Mouse (Mus musculus) heart, postnatal 0 days (tissue): ENCODE measurements around the gene Gtf2b. TPM values are rescaled to one million over a fixed set of nuclear protein-coding genes. Genes with fewer than 3 reads are reported as not detected.

Experiments used
- ATAC-seq: fragments of 200-750 bp; cut with Nextera tagmentation; 2 replicates; pipeline ENCODE4 v1.8.0; 2017; ENCODE audit warnings: low read depth, moderate number of reproducible peaks, moderate library complexity; ENCODE audit not compliant: insufficient read depth
- DNase-seq: peaks from one replicate; pipeline ENCODE4 v3.0.0-alpha.2; 2016; ENCODE audit warnings: low spot score
- H3K27ac ChIP-seq: fragments of 300-500 bp; sonication (generic); 2 replicates; pipeline ENCODE4 v1.5.1; 2014; ENCODE audit warnings: low read depth, mild to moderate bottlenecking
- H3K27me3 ChIP-seq: fragments of 300-500 bp; sonication (generic); 2 replicates; pipeline ENCODE4 v1.6.1; 2014; ENCODE audit warnings: low read length, mixed read lengths; ENCODE audit not compliant: control insufficient read depth, insufficient read depth
- H3K36me3 ChIP-seq: fragments of 300-500 bp; sonication (generic); replicated peaks from 2 replicates; pipeline ENCODE4 v1.6.1; 2014; ENCODE audit warnings: low read length, mixed read lengths; ENCODE audit not compliant: control insufficient read depth, insufficient read depth
- H3K4me1 ChIP-seq: fragments of 300-500 bp; sonication (generic); 2 replicates; pipeline ENCODE4 v1.6.1; 2014; ENCODE audit warnings: antibody characterized with exemption; ENCODE audit not compliant: control insufficient read depth, insufficient read depth
- H3K4me2 ChIP-seq: fragments of 300-500 bp; sonication (generic); 2 replicates; pipeline ENCODE4 v1.6.1; 2014; ENCODE audit warnings: low read depth, mild to moderate bottlenecking, low read length, moderate library complexity
- H3K4me3 ChIP-seq: fragments of 300-500 bp; sonication (generic); 2 replicates; pipeline ENCODE4 v1.5.1; 2014; ENCODE audit warnings: low read depth, low read length
- H3K9ac ChIP-seq: fragments of 300-500 bp; sonication (generic); replicated peaks from 2 replicates; pipeline ENCODE4 v1.6.1; 2014; ENCODE audit warnings: low read depth, low read length, mixed read lengths
- H3K9me3 ChIP-seq: fragments of 300-500 bp; sonication (generic); replicated peaks from 2 replicates; pipeline ENCODE4 v1.6.1; 2016; ENCODE audit warnings: low read length; ENCODE audit not compliant: control insufficient read depth
- CTCF ChIP-seq: IDR thresholded peaks from 2 replicates; pipeline ENCODE4 v1.5.1; 2016; ENCODE audit warnings: antibody characterized with exemption, control low read depth, low read depth
- EP300 ChIP-seq: IDR thresholded peaks from 2 replicates; pipeline ENCODE4 v1.6.1; 2016; ENCODE audit warnings: antibody characterized with exemption, low read depth
- WGBS: fragments of 180-500 bp; shearing (Covaris S2); extraction: QIAGEN DNeasy Blood & Tissue Kit; methylation state at CpG from one replicate; pipeline ENCODE4 v1.1.7; 2014; 5-methylcytosine and 5-hydroxymethylcytosine counted together
- polyA plus RNA-seq: library from polyadenylated mRNA; unstranded; fragments of >200 nt; fragmentation: Nextera tagmentation; extraction: Ambion mirVana; gene quantifications from 2 replicates; pipeline ENCODE4 v1.2.1, GENCODE M21; 2015
- total RNA-seq: library from RNA; depleted of rRNA; stranded (reverse); fragments of >200 nt; gene quantifications from 2 replicates; pipeline ENCODE4 v1.2.3, GENCODE M21; 2014; ENCODE audit warnings: low replicate concordance

Gtf2b gene
- total and polyA plus RNA-seq, 2 experiments from 2014 or later, result 32.1 to 63.7 TPM

GRCm38 (mm10) chr3:142773538-142774191, 8.8 kb downstream of the Gtf2b start:
- DNase-seq, result no peak
- Histone ChIP-seq H3K4me3 (no peak overlapping the region), H3K4me2 (no peak overlapping the region), H3K27me3 (no peaks in the 10 kb centered on the region), H3K36me3 (peaks cover 38% of the 10 kb centered on the region), H3K9me3 (no peaks in the 10 kb centered on the region), H3K4me1 (peaks cover 15% of the 10 kb centered on the region; the same call in 1 of the 2 replicates), H3K27ac (no peak overlapping the region), H3K9ac (no peak overlapping the region)
- ATAC-seq, result no peak
- TF ChIP-seq CTCF (peak; percentile 42; the same call in 1 of the 2 replicates), EP300 (no peak)
- WGBS, result 58% methylated on average over 4 of the region's 4 CpGs

DNA sequence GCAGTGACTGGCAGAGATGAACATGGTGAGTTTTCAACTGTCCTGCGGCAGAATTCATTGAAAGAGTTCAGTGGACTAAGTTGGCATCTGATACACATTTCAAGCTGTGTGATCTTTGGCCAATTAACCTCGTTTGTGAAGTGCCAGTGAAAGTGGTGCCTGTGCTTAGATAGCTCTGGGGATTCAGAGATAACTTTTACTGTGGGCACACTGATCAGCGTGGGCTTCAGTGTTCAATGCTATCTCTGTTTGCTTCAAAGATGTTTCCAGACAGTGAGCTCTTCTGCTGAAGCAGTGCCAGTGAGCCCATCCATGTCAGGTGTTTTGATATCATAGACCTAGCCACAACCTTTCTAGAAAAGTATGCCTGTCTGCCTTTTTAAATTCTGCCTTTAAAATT, 12.4 kb downstream of the Gtf2b start:
- Histone ChIP-seq H3K27ac (no peak overlapping the region), H3K4me3 (no peak overlapping the region), H3K4me2 (no peak overlapping the region), H3K9ac (no peak overlapping the region), H3K27me3 (no peaks in the 10 kb centered on the region), H3K4me1 (no peaks in the 10 kb centered on the region), H3K9me3 (no peaks in the 10 kb centered on the region), H3K36me3 (peaks cover 70% of the 10 kb centered on the region)
- no peak for TF ChIP-seq EP300
- DNase-seq (no peak), ATAC-seq (no peak)
- 40% methylated on average over 3 of the region's 3 CpGs for WGBS

DNA sequence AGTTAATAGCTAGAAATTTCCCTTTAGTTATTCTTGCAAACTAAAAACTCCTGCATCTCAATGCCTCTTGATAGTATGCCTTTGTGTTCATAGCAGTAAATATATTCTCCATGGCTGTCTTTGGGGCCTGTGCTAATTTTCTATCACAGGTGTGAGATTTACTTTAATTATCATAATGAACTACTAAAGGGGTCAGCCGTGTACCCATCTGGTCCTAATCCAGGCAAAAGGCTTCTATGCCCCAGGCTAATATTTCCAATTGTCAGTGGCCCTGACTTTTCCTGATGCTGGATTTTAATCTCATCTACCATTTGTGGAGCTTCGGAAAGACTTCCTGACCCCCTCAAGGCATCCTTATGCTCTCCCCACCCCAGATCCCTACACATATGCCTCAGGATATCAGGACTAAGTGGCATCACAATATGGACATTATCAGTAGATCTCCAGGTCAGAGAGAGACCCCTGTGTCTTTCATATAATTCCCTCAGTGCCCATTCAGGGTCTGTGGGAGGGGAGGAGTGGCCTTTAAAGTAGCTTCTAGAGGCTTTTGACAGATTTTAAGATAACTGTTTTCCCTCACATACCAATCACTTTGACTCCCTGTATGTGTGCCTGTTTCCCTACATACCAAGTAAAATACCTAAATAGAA, 21.7 kb downstream of the Gtf2b start:
- WGBS, result 73% methylated on average over 2 of the region's 2 CpGs
- ATAC-seq, result no peak
- no peak for DNase-seq
- no peaks in the 10 kb centered on the region for H3K9me3 ChIP-seq
- no peak overlapping the region for H3K4me3 ChIP-seq
- H3K36me3 ChIP-seq, result peaks cover 68% of the 10 kb centered on the region
- H3K4me1 ChIP-seq, result no peaks in the 10 kb centered on the region
- TF ChIP-seq CTCF (no peak), EP300 (no peak)
- no peak overlapping the region for H3K27ac ChIP-seq
- H3K9ac ChIP-seq, result no peak overlapping the region
- no peak overlapping the region for H3K4me2 ChIP-seq
- no peaks in the 10 kb centered on the region for H3K27me3 ChIP-seq

GRCm38 (mm10) chr3:142795587-142795986, 30.7 kb downstream of the Gtf2b start:
- no peak overlapping the region for H3K4me3 ChIP-seq
- ATAC-seq (no peak), DNase-seq (no peak)
- no peak for TF ChIP-seq CTCF
- TF ChIP-seq EP300, result no peak
- H3K27me3 ChIP-seq, result no peaks in the 10 kb centered on the region
- no peaks in the 10 kb centered on the region for H3K4me1 ChIP-seq
- peaks cover 62% of the 10 kb centered on the region for H3K36me3 ChIP-seq
- 88% methylated on average over 3 of the region's 3 CpGs for WGBS
- H3K27ac ChIP-seq, result no peak overlapping the region
- no peak overlapping the region for H3K4me2 ChIP-seq
- H3K9ac ChIP-seq, result no peak overlapping the region
- no peaks in the 10 kb centered on the region for H3K9me3 ChIP-seq

GRCm38 (mm10) chr3:142811582-142811981, 46.7 kb downstream of the Gtf2b start:
- no peak overlapping the region for H3K4me3 ChIP-seq
- no peak overlapping the region for H3K9ac ChIP-seq
- H3K4me1 ChIP-seq, result no peaks in the 10 kb centered on the region
- no peak for TF ChIP-seq EP300
- H3K27me3 ChIP-seq, result no peaks in the 10 kb centered on the region
- no peak overlapping the region for H3K4me2 ChIP-seq
- peak overlapping the region; percentile 9; the same call in 1 of the 2 replicates for H3K27ac ChIP-seq
- no peaks in the 10 kb centered on the region for H3K9me3 ChIP-seq
- DNase-seq, result peak; percentile 33
- peaks cover 35% of the 10 kb centered on the region for H3K36me3 ChIP-seq
- peak; percentile 68 for ATAC-seq
- WGBS, result 39% methylated on average over 3 of the region's 3 CpGs
